Mouse (Mus musculus) hindbrain, embryonic 16.5 days (tissue): ENCODE results near the gene Ulk2. TPM values are rescaled to one million over a fixed set of nuclear protein-coding genes. Genes with fewer than 3 reads are reported as not detected.
"Not testable (repeated sequence)": the region's sequence is repeated elsewhere in the genome, so short reads cannot be mapped to it uniquely, and the experiment has no call there.

Experiments
- ATAC-seq: fragments of 200-750 bp; cut with Nextera tagmentation; 2 replicates; pipeline ENCODE4 v1.8.0; 2017; ENCODE audit warnings: moderate TSS enrichment, moderate library complexity
- H3K27ac ChIP-seq: fragments of 300-500 bp; sonication (generic); 2 replicates; pipeline ENCODE4 v1.5.1; 2014; ENCODE audit warnings: low read depth, mild to moderate bottlenecking, control low read depth, low read length, moderate library complexity
- H3K27me3 ChIP-seq: fragments of 300-500 bp; sonication (generic); replicated peaks from 2 replicates; pipeline ENCODE4 v1.6.1; 2014; ENCODE audit warnings: low read length; ENCODE audit not compliant: control insufficient read depth, insufficient read depth
- H3K36me3 ChIP-seq: fragments of 300-500 bp; sonication (generic); 2 replicates; pipeline ENCODE4 v1.6.1; 2014; ENCODE audit warnings: mild to moderate bottlenecking, low read length, moderate library complexity, mixed read lengths; ENCODE audit not compliant: control insufficient read depth, insufficient read depth
- H3K4me1 ChIP-seq: fragments of 300-500 bp; sonication (generic); 2 replicates; pipeline ENCODE4 v1.6.1; 2014; ENCODE audit warnings: low read depth, low read length; ENCODE audit not compliant: control insufficient read depth, insufficient read depth
- H3K4me2 ChIP-seq: fragments of 300-500 bp; sonication (generic); 2 replicates; pipeline ENCODE4 v1.6.1; 2014; ENCODE audit warnings: mild to moderate bottlenecking, low read length, control low read depth, moderate library complexity
- H3K4me3 ChIP-seq: fragments of 300-500 bp; sonication (generic); 2 replicates; pipeline ENCODE4 v1.5.1; 2014; ENCODE audit warnings: mild to moderate bottlenecking, low read length, control low read depth, moderate library complexity
- H3K9ac ChIP-seq: fragments of 300-500 bp; sonication (generic); 2 replicates; pipeline ENCODE4 v1.6.1; 2014; ENCODE audit warnings: low read depth, mild to moderate bottlenecking, control low read depth, low read length, moderate library complexity
- H3K9me3 ChIP-seq: fragments of 300-500 bp; sonication (generic); 2 replicates; pipeline ENCODE4 v1.6.1; 2014; ENCODE audit warnings: mild to moderate bottlenecking, low read length, moderate library complexity; ENCODE audit not compliant: control insufficient read depth
- WGBS: fragments of 180-500 bp; shearing (Covaris S2); extraction: QIAGEN DNeasy Blood & Tissue Kit; methylation state at CpG from one replicate; pipeline ENCODE4 v1.1.7; 2014; 5-methylcytosine and 5-hydroxymethylcytosine counted together
- polyA plus RNA-seq: library from polyadenylated mRNA; unstranded; fragments of >200 nt; fragmentation: Nextera tagmentation; extraction: Ambion mirVana; gene quantifications from 2 replicates; pipeline ENCODE4 v1.2.1, GENCODE M21; 2015

Ulk2 gene
- polyA plus RNA-seq, 1 experiment from 2014 or later: 31.1 TPM

GRCm38 (mm10) chr11:61853659-61854058 lies 1.2 kb downstream of the Ulk2 start:
- peak overlapping the region; percentile 98 for H3K4me3 ChIP-seq

GRCm38 (mm10) chr11:61852916-61853315 lies 2.0 kb downstream of the Ulk2 start:
- H3K27me3 ChIP-seq: no peaks in the 10 kb centered on the region
- H3K9me3 ChIP-seq: no peaks in the 10 kb centered on the region
- H3K9ac ChIP-seq: no peak overlapping the region
- no peak overlapping the region; the same call in 1 of the 2 replicates for H3K4me3 ChIP-seq
- peak overlapping the region; percentile 39 for H3K4me2 ChIP-seq
- H3K27ac ChIP-seq: no peak overlapping the region
- H3K36me3 ChIP-seq: no peaks in the 10 kb centered on the region
- ATAC-seq: no peak
- H3K4me1 ChIP-seq: peaks cover 18% of the 10 kb centered on the region

More at GRCm38 (mm10) chr11:61853659-61854058, 1.2 kb downstream of the Ulk2 start:
- 9% methylated on average over 5 of the region's 5 CpGs for WGBS
- no peak for ATAC-seq
- H3K27me3 ChIP-seq: no peaks in the 10 kb centered on the region
- peak overlapping the region; percentile 83 for H3K4me2 ChIP-seq
- H3K9me3 ChIP-seq: no peaks in the 10 kb centered on the region
- H3K27ac ChIP-seq: peak overlapping the region; percentile 92
- H3K4me1 ChIP-seq: peaks cover 18% of the 10 kb centered on the region
- peak overlapping the region; percentile 99 for H3K9ac ChIP-seq
- H3K36me3 ChIP-seq: no peaks in the 10 kb centered on the region

- no peaks in the 10 kb centered on the region for H3K9me3 ChIP-seq
- 87% methylated on average over 3 of the region's 3 CpGs for WGBS
- no peak for ATAC-seq
These were observed 3.7 kb downstream of the Ulk2 start for GRCm38 (mm10) chr11:61851195-61851594.

GRCm38 (mm10) chr11:61840663-61841062 lies 14.2 kb downstream of the Ulk2 start:
- peaks cover 10% of the 10 kb centered on the region; the same call in 1 of the 2 replicates for H3K36me3 ChIP-seq
- not testable (repeated sequence) for ATAC-seq, H3K27me3 ChIP-seq

More at GRCm38 (mm10) chr11:61851195-61851594, 3.7 kb downstream of the Ulk2 start:
- H3K4me1 ChIP-seq: peaks cover 18% of the 10 kb centered on the region
- H3K36me3 ChIP-seq: no peaks in the 10 kb centered on the region
- no peak overlapping the region for H3K9ac ChIP-seq
- H3K4me2 ChIP-seq: no peak overlapping the region
- no peak overlapping the region for H3K27ac ChIP-seq
- no peak overlapping the region for H3K4me3 ChIP-seq
- H3K27me3 ChIP-seq: no peaks in the 10 kb centered on the region

DNA sequence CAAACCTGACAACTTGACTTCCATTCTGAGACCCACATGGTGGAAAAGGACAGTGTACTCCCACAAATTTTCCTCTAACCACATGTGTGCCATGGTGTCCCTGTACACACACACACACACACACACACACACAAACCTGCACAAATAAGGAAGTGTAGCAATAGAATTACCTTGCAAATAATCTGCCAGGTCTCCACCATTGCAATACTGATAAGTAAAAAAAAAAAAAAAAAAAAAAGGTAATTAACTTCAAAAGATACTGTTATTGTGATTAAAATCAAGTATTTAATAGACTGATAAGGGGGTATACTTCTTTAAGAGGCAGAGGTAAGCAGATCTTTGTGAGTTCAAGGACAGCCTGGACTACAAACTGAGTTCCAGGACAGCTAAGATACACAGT lies 14.9 kb downstream of the Ulk2 start:
- Histone ChIP-seq H3K4me2 (no peak overlapping the region), H3K4me3 (no peak overlapping the region), H3K36me3 (peaks cover 10% of the 10 kb centered on the region; the same call in 1 of the 2 replicates), H3K9ac (no peak overlapping the region), H3K27ac (no peak overlapping the region), H3K9me3 (no peaks in the 10 kb centered on the region), H3K27me3 (no peaks in the 10 kb centered on the region), H3K4me1 (no peaks in the 10 kb centered on the region)
- no peak for ATAC-seq

More at GRCm38 (mm10) chr11:61840663-61841062, 14.2 kb downstream of the Ulk2 start:
- WGBS: 80% methylated on average over 3 of the region's 3 CpGs
- H3K4me1 ChIP-seq, H3K4me2 ChIP-seq, H3K27ac ChIP-seq, H3K9me3 ChIP-seq, H3K4me3 ChIP-seq, H3K9ac ChIP-seq: not testable (repeated sequence)

DNA sequence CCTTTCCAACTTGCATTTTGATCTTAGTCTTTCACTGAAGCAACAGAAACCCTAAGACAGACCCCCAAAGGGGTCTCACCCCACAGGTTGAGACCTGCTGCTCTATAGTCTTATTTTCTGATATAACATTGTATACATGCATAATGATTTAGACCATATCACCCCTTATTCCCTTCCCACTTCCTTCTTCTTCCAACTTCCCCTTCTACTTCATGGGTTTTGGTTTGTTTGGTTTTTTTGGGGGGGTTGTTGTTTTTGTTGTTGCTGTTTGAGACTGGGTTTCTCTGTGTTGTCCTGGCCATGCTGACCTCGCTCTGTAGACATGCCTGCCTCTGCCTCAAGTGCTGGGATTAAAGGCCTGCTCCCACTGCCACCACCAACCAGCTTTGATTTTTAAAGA lies 15.7 kb downstream of the Ulk2 start:
- no peak overlapping the region for H3K4me2 ChIP-seq
- no peaks in the 10 kb centered on the region for H3K4me1 ChIP-seq
- no peak overlapping the region for H3K27ac ChIP-seq
- no peaks in the 10 kb centered on the region for H3K9me3 ChIP-seq
- peaks cover 15% of the 10 kb centered on the region for H3K36me3 ChIP-seq
- WGBS: 91% methylated on average over 1 of the region's 1 CpGs
- H3K4me3 ChIP-seq: no peak overlapping the region
- no peak for ATAC-seq
- no peak overlapping the region for H3K9ac ChIP-seq
- no peaks in the 10 kb centered on the region for H3K27me3 ChIP-seq

DNA sequence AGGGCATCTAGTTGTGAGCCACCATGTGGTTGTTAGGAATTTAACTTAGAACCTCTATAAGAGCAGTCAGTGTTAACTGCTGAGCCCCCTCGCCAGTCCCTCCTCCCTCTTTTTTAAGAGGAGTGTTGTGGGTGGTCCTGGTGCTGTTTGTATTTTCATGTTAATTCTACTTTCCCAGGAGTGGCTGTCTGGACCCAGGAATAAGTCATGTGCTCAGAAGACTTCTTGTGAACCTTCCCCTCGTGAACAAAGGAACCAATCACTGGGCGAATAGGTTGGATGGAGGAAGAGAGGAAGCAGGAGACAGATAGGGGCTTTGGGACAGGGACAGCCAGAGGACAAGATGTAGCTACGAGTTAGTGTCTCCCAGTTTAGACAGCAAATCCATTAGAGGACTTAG lies 45.1 kb downstream of the Ulk2 start:
- Histone ChIP-seq H3K9me3 (no peaks in the 10 kb centered on the region), H3K9ac (no peak overlapping the region), H3K27ac (no peak overlapping the region), H3K4me1 (no peaks in the 10 kb centered on the region), H3K27me3 (no peaks in the 10 kb centered on the region), H3K4me3 (no peak overlapping the region), H3K4me2 (no peak overlapping the region), H3K36me3 (peaks cover 25% of the 10 kb centered on the region)
- no peak for ATAC-seq
- WGBS: 27% methylated on average over 4 of the region's 4 CpGs

DNA sequence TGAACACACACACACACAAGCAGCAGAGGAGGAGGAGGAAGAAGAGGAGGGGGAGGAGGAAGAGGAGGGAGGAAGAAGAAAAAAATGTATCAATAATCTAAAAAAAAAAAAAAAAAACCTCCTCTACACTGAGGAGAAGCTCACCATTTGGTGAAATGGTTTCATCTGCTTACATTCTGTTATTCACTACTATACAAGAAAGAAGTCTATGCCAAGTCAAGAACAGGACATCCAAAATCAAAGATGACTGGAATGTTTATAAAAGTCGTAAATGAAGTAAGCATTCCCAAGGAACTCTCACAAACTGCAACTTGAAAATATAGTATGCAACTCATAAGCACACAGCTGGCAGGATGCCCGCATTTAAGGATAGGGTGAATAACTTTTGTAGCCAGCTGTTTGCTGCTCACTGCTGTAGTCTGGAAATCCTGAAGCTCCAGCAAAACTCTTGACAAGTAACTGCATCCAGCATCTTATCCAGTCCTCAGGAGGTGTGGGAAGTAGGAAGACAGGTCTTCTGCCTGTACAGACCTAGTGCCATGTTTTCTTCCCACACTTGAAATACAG lies 46.2 kb downstream of the Ulk2 start:
- Histone ChIP-seq H3K27ac (no peak overlapping the region), H3K9ac (no peak overlapping the region), H3K4me2 (no peak overlapping the region), H3K27me3 (no peaks in the 10 kb centered on the region), H3K9me3 (no peaks in the 10 kb centered on the region), H3K36me3 (peaks cover 22% of the 10 kb centered on the region), H3K4me1 (no peaks in the 10 kb centered on the region), H3K4me3 (no peak overlapping the region)
- ATAC-seq: no peak
- 91% methylated on average over 2 of the region's 2 CpGs for WGBS

DNA sequence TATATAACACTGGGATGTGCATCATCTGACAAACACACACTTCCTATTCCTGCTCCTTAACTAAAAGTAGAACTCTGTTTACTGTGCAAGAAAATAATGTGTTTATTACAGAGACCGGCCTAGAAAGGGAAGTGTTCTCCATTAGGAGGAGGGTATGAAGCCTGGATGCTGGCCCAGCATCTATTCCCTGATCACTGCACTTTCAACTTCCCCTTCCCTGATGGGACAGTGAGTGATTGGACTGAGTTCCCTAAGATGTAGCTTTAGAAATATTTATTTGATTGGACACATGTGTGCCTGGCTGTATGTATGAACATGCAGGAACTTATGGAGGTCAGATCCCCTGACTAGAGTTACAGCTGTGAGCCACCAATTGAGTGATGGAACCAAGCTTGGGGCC lies 61.4 kb downstream of the Ulk2 start:
- Histone ChIP-seq H3K36me3 (peaks cover 19% of the 10 kb centered on the region), H3K4me3 (no peak overlapping the region), H3K9me3 (no peaks in the 10 kb centered on the region), H3K27ac (no peak overlapping the region), H3K4me1 (no peaks in the 10 kb centered on the region), H3K27me3 (no peaks in the 10 kb centered on the region), H3K9ac (no peak overlapping the region), H3K4me2 (no peak overlapping the region)
- 90% methylated on average over 1 of the region's 1 CpGs for WGBS
- ATAC-seq: no peak

GRCm38 (mm10) chr11:61788550-61788949 lies 66.3 kb downstream of the Ulk2 start:
- Histone ChIP-seq H3K4me3 (no peak overlapping the region), H3K36me3 (peaks cover 23% of the 10 kb centered on the region), H3K4me1 (no peaks in the 10 kb centered on the region), H3K27me3 (no peaks in the 10 kb centered on the region), H3K27ac (no peak overlapping the region), H3K4me2 (no peak overlapping the region), H3K9me3 (no peaks in the 10 kb centered on the region), H3K9ac (no peak overlapping the region)
- WGBS: 96% methylated on average over 1 of the region's 1 CpGs
- no peak for ATAC-seq
